Mouse (Mus musculus) MEL (cell line): ENCODE measurements around the gene Sugp1. TPM values are rescaled to one million over a fixed set of nuclear protein-coding genes. Genes with fewer than 3 reads are reported as not detected.

Experiments used
- DNase-seq: peaks from one replicate; pipeline ENCODE4 v3.0.0; 2011; ENCODE audit warnings: low read depth, low spot score
- H3K27ac ChIP-seq: 2 replicates; pipeline ENCODE4 v1.5.1; 2012; ENCODE audit warnings: low read depth, mild to moderate bottlenecking, control low read depth, low read length, moderate library complexity; ENCODE audit not compliant: control insufficient read depth
- H3K27me3 ChIP-seq, 2 experiments: fragments of 150-350 bp in 1 of 2; sonication (generic) in 1 of 2; 2 replicates each; pipeline ENCODE4 v1.6.1; 2012; ENCODE audit warnings: low read length in 2 of 2, mild to moderate bottlenecking in 2 of 2, improper control_type of control experiment in 1 of 2, moderate library complexity in 1 of 2; ENCODE audit not compliant: insufficient read depth in 2 of 2, control insufficient read depth in 1 of 2
- H3K36me3 ChIP-seq, 2 experiments: 2 replicates each; pipeline ENCODE4 v1.6.1; 2012 to 2014; ENCODE audit warnings: low read length in 2 of 2, improper control_type of control experiment in 1 of 2, inconsistent platforms in 1 of 2, mild to moderate bottlenecking in 1 of 2; ENCODE audit not compliant: insufficient read depth in 2 of 2, control insufficient read depth in 1 of 2
- H3K4me1 ChIP-seq, 2 experiments: fragments of 150-350 bp in 1 of 2; sonication (generic) in 1 of 2; 2 replicates each; pipeline ENCODE4 v1.6.1; 2012; ENCODE audit warnings: low read length in 2 of 2, improper control_type of control experiment in 1 of 2, mild to moderate bottlenecking in 1 of 2; ENCODE audit not compliant: insufficient read depth in 2 of 2, control insufficient read depth in 1 of 2
- H3K4me3 ChIP-seq, 2 experiments: fragments of 150-350 bp in 1 of 2; sonication (generic) in 1 of 2; 2 replicates each; pipeline ENCODE4 v1.5.1; 2012; ENCODE audit warnings: low read depth in 2 of 2, low read length in 2 of 2, mild to moderate bottlenecking in 2 of 2, moderate library complexity in 2 of 2, control low read depth in 1 of 2, improper control_type of control experiment in 1 of 2; ENCODE audit not compliant: control insufficient read depth in 1 of 2, insufficient read depth in 1 of 2
- H3K79me2 ChIP-seq: 2 replicates; pipeline ENCODE4 v1.6.1; 2012; ENCODE audit warnings: mild to moderate bottlenecking, low read length, moderate library complexity; ENCODE audit not compliant: control insufficient read depth, poor library complexity, insufficient read depth
- H3K9ac ChIP-seq: 2 replicates; pipeline ENCODE4 v1.6.1; 2012; ENCODE audit warnings: low read depth, mild to moderate bottlenecking, control low read depth, low read length, moderate library complexity; ENCODE audit not compliant: control insufficient read depth, poor library complexity, severe bottlenecking
- H3K9me3 ChIP-seq: fragments of 150-350 bp; sonication (generic); replicated peaks from 2 replicates; pipeline ENCODE4 v1.6.1; 2012; ENCODE audit warnings: mild to moderate bottlenecking, low read length, improper control_type of control experiment, moderate library complexity; ENCODE audit not compliant: insufficient read depth
- CHD1 ChIP-seq: IDR thresholded peaks from 2 replicates; pipeline ENCODE4 v1.6.1; 2012; ENCODE audit warnings: low read depth, mild to moderate bottlenecking, inconsistent platforms, low read length, improper control_type of control experiment
- CHD2 ChIP-seq: IDR thresholded peaks from 2 replicates; pipeline ENCODE4 v1.6.1; 2011; ENCODE audit warnings: low read length, improper control_type of control experiment
- E2F4 ChIP-seq: IDR thresholded peaks from 2 replicates; pipeline ENCODE4 v1.6.1; 2011; ENCODE audit warnings: low read depth, low read length, improper control_type of control experiment, borderline replicate concordance
- EP300 ChIP-seq, 2 experiments: IDR thresholded peaks; 2 replicates each; pipeline ENCODE4 v1.6.1; 2011; ENCODE audit warnings: improper control_type of control experiment in 2 of 2, low read length in 2 of 2, low read depth in 1 of 2, mild to moderate bottlenecking in 1 of 2
- GABPA ChIP-seq: IDR thresholded peaks from 2 replicates; pipeline ENCODE4 v1.6.1; 2012; ENCODE audit warnings: low read depth, mild to moderate bottlenecking, inconsistent platforms, low read length, improper control_type of control experiment, moderate library complexity
- HCFC1 ChIP-seq: IDR thresholded peaks from 2 replicates; pipeline ENCODE4 v1.6.1; 2012; ENCODE audit warnings: low read depth, mild to moderate bottlenecking, inconsistent platforms, low read length, improper control_type of control experiment, moderate library complexity
- JUND ChIP-seq: IDR thresholded peaks from 2 replicates; pipeline ENCODE4 v1.6.1; 2011; ENCODE audit warnings: low read depth, mild to moderate bottlenecking, improper control_type of control experiment, low read length
- KAT2A ChIP-seq: conservative IDR thresholded peaks from 2 replicates; pipeline ENCODE4 v1.6.1; 2012; ENCODE audit warnings: low read depth, low read length, improper control_type of control experiment, inconsistent platforms
- MAX ChIP-seq: IDR thresholded peaks from 2 replicates; pipeline ENCODE4 v1.6.1; 2011; ENCODE audit warnings: low read length, improper control_type of control experiment
- MAZ ChIP-seq: IDR thresholded peaks from 2 replicates; pipeline ENCODE4 v1.6.1; 2012; ENCODE audit warnings: low read depth, mild to moderate bottlenecking, inconsistent platforms, low read length, improper control_type of control experiment
- MEF2A ChIP-seq: IDR thresholded peaks from 2 replicates; pipeline ENCODE4 v1.6.1; 2014; ENCODE audit warnings: low read depth, mild to moderate bottlenecking, inconsistent platforms, low read length, improper control_type of control experiment; ENCODE audit not compliant: poor library complexity, insufficient replicate concordance, severe bottlenecking; ENCODE audit errors: extremely low read depth
- MYB ChIP-seq: IDR thresholded peaks from 2 replicates; pipeline ENCODE4 v1.6.1; 2011; ENCODE audit warnings: mild to moderate bottlenecking, low read depth, low read length, improper control_type of control experiment
- NELFE ChIP-seq: IDR thresholded peaks from 2 replicates; pipeline ENCODE4 v1.6.1; 2011; ENCODE audit warnings: low read depth, low read length, improper control_type of control experiment
- NRF1 ChIP-seq: IDR thresholded peaks from 2 replicates; pipeline ENCODE4 v1.6.1; 2014; ENCODE audit warnings: low read depth, mild to moderate bottlenecking, inconsistent platforms, low read length, improper control_type of control experiment, moderate library complexity; ENCODE audit not compliant: poor library complexity, insufficient read depth, severe bottlenecking
- POLR2A ChIP-seq, 2 experiments: IDR thresholded peaks; 2 replicates each; pipeline ENCODE4 v1.6.1; 2011 to 2012; ENCODE audit warnings: low read length in 2 of 2, mild to moderate bottlenecking in 2 of 2, control low read depth in 1 of 2, improper control_type of control experiment in 1 of 2, low read depth in 1 of 2, moderate library complexity in 1 of 2; ENCODE audit not compliant: control insufficient read depth in 1 of 2, insufficient read depth in 1 of 2, poor library complexity in 1 of 2
- POLR2AphosphoS5 ChIP-seq: IDR thresholded peaks from 2 replicates; pipeline ENCODE4 v1.6.1; 2012; ENCODE audit warnings: low read depth, borderline replicate concordance, mild to moderate bottlenecking, inconsistent platforms, low read length, moderate library complexity, mixed read lengths
- RAD21 ChIP-seq: IDR thresholded peaks from 2 replicates; pipeline ENCODE4 v1.6.1; 2011; ENCODE audit warnings: mild to moderate bottlenecking, low read depth, low read length, improper control_type of control experiment
- RCOR1 ChIP-seq: IDR thresholded peaks from 2 replicates; pipeline ENCODE4 v1.6.1; 2012; ENCODE audit warnings: low read depth, mild to moderate bottlenecking, inconsistent platforms, low read length, improper control_type of control experiment
- SIN3A ChIP-seq: IDR thresholded peaks from 2 replicates; pipeline ENCODE4 v1.6.1; 2012; ENCODE audit warnings: low read length, improper control_type of control experiment, inconsistent platforms
- TAL1 ChIP-seq: IDR thresholded peaks from 2 replicates; pipeline ENCODE4 v1.6.1; 2012; ENCODE audit warnings: mild to moderate bottlenecking, inconsistent platforms, low read length, moderate library complexity, mixed read lengths
- TCF12 ChIP-seq: IDR thresholded peaks from 2 replicates; pipeline ENCODE4 v1.6.1; 2014; ENCODE audit warnings: low read depth, mild to moderate bottlenecking, inconsistent platforms, low read length, improper control_type of control experiment, moderate library complexity
- ZC3H11A ChIP-seq: IDR thresholded peaks from 2 replicates; pipeline ENCODE4 v1.6.1; 2012; ENCODE audit warnings: low read depth, mild to moderate bottlenecking, inconsistent platforms, low read length, improper control_type of control experiment
- ZNF384 ChIP-seq: IDR thresholded peaks from 2 replicates; pipeline ENCODE4 v1.6.1; 2012; ENCODE audit warnings: low read depth, mild to moderate bottlenecking, inconsistent platforms, low read length, improper control_type of control experiment
- polyA plus RNA-seq, 2 experiments: library from polyadenylated mRNA; stranded (reverse) in 1 of 2; unstranded in 1 of 2; fragments of >175 nt in 1 of 2; fragments of >200 nt in 1 of 2; gene quantifications; 2 replicates each; pipeline versions ENCODE4 v1.2.1 to v1.2.4; 2012; ENCODE audit warnings: low replicate concordance in 2 of 2, low read depth in 1 of 2; ENCODE audit not compliant: insufficient read length in 2 of 2, insufficient read depth in 1 of 2, missing spikeins in 1 of 2
- total RNA-seq: library from RNA; depleted of rRNA; stranded (reverse); fragments of 300-350 nt; gene quantifications from 2 replicates; pipeline ENCODE4 v1.2.3, GENCODE M21; 2012

Gene Sugp1
- total and polyA plus RNA-seq, 3 experiments: 29.9 to 45.5 TPM; not detected in 1

DNA sequence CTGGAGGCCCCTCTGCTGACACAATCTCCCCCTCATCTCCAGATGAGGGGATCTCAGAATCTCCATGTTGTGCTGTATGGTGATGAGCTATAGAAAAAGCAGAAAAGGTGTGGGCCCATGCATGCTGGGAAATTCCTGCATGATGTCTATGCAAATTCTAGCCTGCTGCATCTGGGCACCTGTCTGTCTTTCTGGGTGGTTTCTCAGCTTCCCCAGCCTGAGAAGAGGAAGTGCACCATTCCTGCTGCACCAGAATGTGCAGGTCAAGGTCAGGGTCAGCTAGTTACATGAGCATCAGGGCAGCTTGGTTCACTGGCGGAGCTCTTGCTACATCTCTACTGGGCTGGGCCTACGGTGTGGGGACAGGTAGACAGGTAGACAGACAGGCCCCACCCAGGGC, 67.8 kb downstream of the Sugp1 start:
- Histone ChIP-seq H3K27ac (no peak overlapping the region), H3K9ac (no peak overlapping the region), H3K4me3 (no peak overlapping the region), H3K79me2 (no peaks in the 10 kb centered on the region), H3K36me3 (no peaks in the 10 kb centered on the region), H3K9me3 (no peaks in the 10 kb centered on the region), H3K27me3 (0 out of 4 replicates have a peak, but pooled peaks cover 0 to 1% of the 10 kb centered on the region in 2 experiments), H3K4me1 (no peaks in the 10 kb centered on the region)
- no peak for DNase-seq
- TF ChIP-seq JUND (no peak), TCF12 (no peak), POLR2AphosphoS5 (no peak), NRF1 (no peak), HCFC1 (no peak), MAZ (no peak), MEF2A (no peak), SIN3A (no peak), E2F4 (no peak), POLR2A (IDR thresholded peaks at IDR 0.05; ENCODE audit: control insufficient read depth in 1 of 2, insufficient read depth in 1 of 2, low read depth in 1 of 2, low read length in 2 of 2, poor library complexity in 1 of 2) (no peak), MAX (no peak), ZNF384 (no peak), CHD2 (no peak), RAD21 (no peak), RCOR1 (no peak), CHD1 (no peak), EP300 (IDR thresholded peaks at IDR 0.05; ENCODE audit: low read depth in 1 of 2, low read length in 2 of 2) (no peak), TAL1 (no peak), ZC3H11A (no peak), NELFE (no peak)

DNA sequence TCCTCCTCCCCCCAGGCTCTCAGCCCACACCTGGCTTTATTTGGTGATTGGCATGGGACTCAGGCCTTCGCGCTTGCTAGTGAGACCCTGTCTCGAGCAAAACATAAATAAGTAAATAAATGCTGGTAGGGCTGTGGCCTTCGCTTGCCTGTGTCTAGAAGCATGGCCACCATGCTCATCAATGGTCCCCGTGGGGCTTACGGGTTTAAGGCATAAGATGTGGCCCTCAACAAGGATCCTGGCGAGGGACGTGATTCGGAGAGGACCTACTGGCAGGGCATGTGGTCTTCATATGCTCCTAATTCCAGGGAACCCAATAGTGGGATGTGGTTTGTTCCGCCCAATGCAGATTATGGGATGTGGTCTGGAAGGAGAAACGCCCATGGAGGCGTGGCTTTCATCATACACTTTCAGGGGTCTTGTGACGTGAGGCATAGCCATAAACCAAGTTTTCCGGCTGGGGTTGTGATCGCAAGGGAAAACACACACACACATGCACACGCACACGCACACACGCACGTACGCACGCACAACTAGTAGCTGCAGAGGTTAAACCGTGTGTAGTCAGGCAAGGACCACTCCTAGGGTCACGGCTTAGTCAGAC, 68.7 kb downstream of the Sugp1 start:
- H3K27ac ChIP-seq: no peak overlapping the region
- 0 out of 4 replicates have a peak, but pooled peaks cover 0 to 1% of the 10 kb centered on the region in 2 experiments for H3K27me3 ChIP-seq
- no peak overlapping the region for H3K4me3 ChIP-seq
- H3K36me3 ChIP-seq: no peaks in the 10 kb centered on the region
- no peak overlapping the region for H3K9ac ChIP-seq
- no peak for DNase-seq
- no peaks in the 10 kb centered on the region for H3K9me3 ChIP-seq
- no peaks in the 10 kb centered on the region for H3K4me1 ChIP-seq
- TF ChIP-seq MEF2A (no peak), KAT2A (no peak), GABPA (no peak), TAL1 (no peak), EP300 (IDR thresholded peaks at IDR 0.05; ENCODE audit: low read depth in 1 of 2, low read length in 2 of 2) (no peak), SIN3A (no peak), MYB (no peak)
- H3K79me2 ChIP-seq: no peaks in the 10 kb centered on the region
